Mouse (Mus musculus): Measurements from ENCODE around the gene Ddah2. TPM values are rescaled to one million over a fixed set of nuclear protein-coding genes. Genes with fewer than 3 reads are reported as not detected.

Gene Ddah2
- polyA plus RNA-seq, 2 experiments = 12.0 to 16.1 TPM

GRCm38 (mm10) chr17:35027277-35028068 lies 31.4 kb upstream of the Ddah2 start, which contains the start of gene Sapcd1:
Gene Sapcd1, minus strand, starts transcription at chr17:35028016.
- no peak for TF ChIP-seq CTCF (IDR thresholded peaks at IDR 0.05; ENCODE audit: low read depth)
- TF ChIP-seq EP300 (IDR thresholded peaks at IDR 0.05; ENCODE audit: low read depth) = no peak
- Histone ChIP-seq H3K9me3 (ENCODE audit: control insufficient read depth, low read length) (no peaks in the 10 kb centered on the region), H3K9ac (replicated peaks) (no peak within 1 kb of the TSS), H3K27me3 (ENCODE audit: control insufficient read depth, insufficient read depth, low read length) (no peaks in the 10 kb centered on the region), H3K36me3 (replicated peaks; ENCODE audit: control insufficient read depth, insufficient read depth, low read depth) (no peaks in the 10 kb centered on the region), H3K4me1 (replicated peaks; ENCODE audit: control insufficient read depth in 2 of 2, insufficient read depth in 2 of 2, low read length in 1 of 2) (peaks cover 11 to 31% of the 10 kb centered on the region in 2 experiments), H3K4me3 (ENCODE audit: insufficient read depth in 1 of 2, low read depth in 2 of 2, low read length in 2 of 2) (no peak within 1 kb of the TSS), H3K4me2 (ENCODE audit: low read depth) (no peak within 1 kb of the TSS), H3K27ac (no peak within 1 kb of the TSS)
- no peak for DNase-seq (ENCODE audit: low read depth in 3 of 3, low spot score in 3 of 3)
- 46% methylated on average over 13 of the region's 13 CpGs for WGBS (ENCODE audit: insufficient replicate concordance)
- 0 out of 2 replicates have a peak, but pooled peaks have one; percentile 36 for ATAC-seq (ENCODE audit: insufficient read depth)

- no peak overlapping the region for H3K9ac ChIP-seq (replicated peaks)
- no peaks in the 10 kb centered on the region for H3K36me3 ChIP-seq (replicated peaks; ENCODE audit: control insufficient read depth, insufficient read depth, low read depth)
- no peaks in the 10 kb centered on the region for H3K27me3 ChIP-seq (ENCODE audit: control insufficient read depth, insufficient read depth, low read length)
- H3K4me2 ChIP-seq (ENCODE audit: low read depth) = no peak overlapping the region
- TF ChIP-seq CTCF (IDR thresholded peaks at IDR 0.05; ENCODE audit: low read depth) (no peak), EP300 (IDR thresholded peaks at IDR 0.05; ENCODE audit: low read depth) (no peak)
- H3K9me3 ChIP-seq (ENCODE audit: control insufficient read depth, low read length) = no peaks in the 10 kb centered on the region
- DNase-seq (ENCODE audit: low read depth in 3 of 3, low spot score in 3 of 3) (no peak), ATAC-seq (ENCODE audit: insufficient read depth) (no peak)
- no peak overlapping the region for H3K27ac ChIP-seq
- H3K4me3 ChIP-seq (ENCODE audit: insufficient read depth in 1 of 2, low read depth in 2 of 2, low read length in 2 of 2) = no peak overlapping the region
- 45% methylated on average over 2 of the region's 2 CpGs for WGBS (ENCODE audit: insufficient replicate concordance)
- H3K4me1 ChIP-seq (replicated peaks; ENCODE audit: control insufficient read depth in 2 of 2, insufficient read depth in 2 of 2, low read length in 1 of 2) = peaks cover 6 to 22% of the 10 kb centered on the region in 2 experiments
These were observed 30.5 kb upstream of the Ddah2 start for GRCm38 (mm10) chr17:35028315-35028714.

GRCm38 (mm10) chr17:35029691-35030532 lies 28.9 kb upstream of the Ddah2 start:
- H3K9me3 ChIP-seq (ENCODE audit: control insufficient read depth, low read length) = no peaks in the 10 kb centered on the region
- 32% methylated on average over 19 of the region's 19 CpGs for WGBS (ENCODE audit: insufficient replicate concordance)
- no peak overlapping the region for H3K9ac ChIP-seq (replicated peaks)
- H3K27me3 ChIP-seq (ENCODE audit: control insufficient read depth, insufficient read depth, low read length) = no peaks in the 10 kb centered on the region
- no peak for TF ChIP-seq EP300 (IDR thresholded peaks at IDR 0.05; ENCODE audit: low read depth)
- peak; percentile 80 for TF ChIP-seq CTCF (IDR thresholded peaks at IDR 0.05; ENCODE audit: low read depth)
- no peak overlapping the region for H3K27ac ChIP-seq
- H3K4me1 ChIP-seq (replicated peaks; ENCODE audit: control insufficient read depth in 2 of 2, insufficient read depth in 2 of 2, low read length in 1 of 2) = peaks cover 6 to 17% of the 10 kb centered on the region in 2 experiments
- H3K4me3 ChIP-seq (ENCODE audit: insufficient read depth in 1 of 2, low read depth in 2 of 2, low read length in 2 of 2) = no peak overlapping the region
- ATAC-seq (ENCODE audit: insufficient read depth) = no peak
- no peak for DNase-seq (ENCODE audit: low read depth in 3 of 3, low spot score in 3 of 3)
- no peaks in the 10 kb centered on the region for H3K36me3 ChIP-seq (replicated peaks; ENCODE audit: control insufficient read depth, insufficient read depth, low read depth)
- no peak overlapping the region for H3K4me2 ChIP-seq (ENCODE audit: low read depth)

GRCm38 (mm10) chr17:35031272-35031671 lies 27.6 kb upstream of the Ddah2 start:
- peaks cover 6 to 17% of the 10 kb centered on the region in 2 experiments for H3K4me1 ChIP-seq (replicated peaks; ENCODE audit: control insufficient read depth in 2 of 2, insufficient read depth in 2 of 2, low read length in 1 of 2)
- WGBS (ENCODE audit: insufficient replicate concordance) = 83% methylated on average over 11 of the region's 11 CpGs

GRCm38 (mm10) chr17:35031880-35032279 lies 27.0 kb upstream of the Ddah2 start:
- Histone ChIP-seq H3K27ac (no peak overlapping the region), H3K4me2 (ENCODE audit: low read depth) (no peak overlapping the region), H3K4me1 (replicated peaks; ENCODE audit: control insufficient read depth in 2 of 2, insufficient read depth in 2 of 2, low read length in 1 of 2) (peaks cover 6 to 17% of the 10 kb centered on the region in 2 experiments), H3K9me3 (ENCODE audit: control insufficient read depth, low read length) (no peaks in the 10 kb centered on the region), H3K27me3 (ENCODE audit: control insufficient read depth, insufficient read depth, low read length) (no peaks in the 10 kb centered on the region), H3K36me3 (replicated peaks; ENCODE audit: control insufficient read depth, insufficient read depth, low read depth) (no peaks in the 10 kb centered on the region), H3K4me3 (ENCODE audit: insufficient read depth in 1 of 2, low read depth in 2 of 2, low read length in 2 of 2) (no peak overlapping the region), H3K9ac (replicated peaks) (no peak overlapping the region)
- WGBS (ENCODE audit: insufficient replicate concordance) = 58% methylated on average over 7 of the region's 7 CpGs
- ATAC-seq (ENCODE audit: insufficient read depth) (no peak), DNase-seq (ENCODE audit: low read depth in 3 of 3, low spot score in 3 of 3) (no peak)
- TF ChIP-seq EP300 (IDR thresholded peaks at IDR 0.05; ENCODE audit: low read depth) (no peak), CTCF (IDR thresholded peaks at IDR 0.05; ENCODE audit: low read depth) (no peak)

More at GRCm38 (mm10) chr17:35031272-35031671, 27.6 kb upstream of the Ddah2 start:
- ATAC-seq (ENCODE audit: insufficient read depth) = no peak
- Histone ChIP-seq H3K27me3 (ENCODE audit: control insufficient read depth, insufficient read depth, low read length) (no peaks in the 10 kb centered on the region), H3K36me3 (replicated peaks; ENCODE audit: control insufficient read depth, insufficient read depth, low read depth) (no peaks in the 10 kb centered on the region), H3K4me3 (ENCODE audit: insufficient read depth in 1 of 2, low read depth in 2 of 2, low read length in 2 of 2) (no peak overlapping the region), H3K9me3 (ENCODE audit: control insufficient read depth, low read length) (no peaks in the 10 kb centered on the region), H3K9ac (replicated peaks) (no peak overlapping the region), H3K27ac (no peak overlapping the region), H3K4me2 (ENCODE audit: low read depth) (no peak overlapping the region)
- TF ChIP-seq EP300 (IDR thresholded peaks at IDR 0.05; ENCODE audit: low read depth) (no peak), CTCF (IDR thresholded peaks at IDR 0.05; ENCODE audit: low read depth) (no peak)
- no peak for DNase-seq (ENCODE audit: low read depth in 3 of 3, low spot score in 3 of 3)

Measured in liver, embryonic 14.5 days (tissue).